Mouse (Mus musculus) stomach, postnatal 0 days (tissue): Measurements from ENCODE around the gene Rnf227.

Experiments used
- CTCF ChIP-seq: IDR thresholded peaks from 2 replicates; pipeline ENCODE4 v1.5.1; 2016; ENCODE audit warnings: antibody characterized with exemption, low read depth, mild to moderate bottlenecking, moderate library complexity
- EP300 ChIP-seq: optimal IDR thresholded peaks from 2 replicates; pipeline ENCODE3; 2016; ENCODE audit warnings: antibody characterized with exemption

DNA sequence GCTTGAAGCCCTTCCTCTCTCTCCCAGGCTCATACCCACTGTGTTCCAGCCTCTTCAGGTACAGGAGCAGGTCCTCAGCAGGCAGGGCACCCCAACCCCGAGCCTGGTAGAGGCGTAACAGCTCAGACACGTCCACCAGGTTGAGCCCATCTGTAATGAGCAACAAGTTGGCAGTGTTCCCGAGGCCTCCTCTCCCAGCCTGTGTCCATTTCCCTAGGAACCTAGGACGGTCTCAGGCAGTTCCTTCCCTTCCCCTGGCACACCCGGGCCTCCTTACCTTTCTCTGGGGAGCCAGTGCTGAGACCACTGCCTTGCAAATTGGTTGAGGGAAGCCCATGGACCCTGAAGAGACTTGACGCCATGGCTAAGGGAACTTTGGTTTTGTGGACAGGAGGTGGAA lies 37.4 kb upstream of the Rnf227 start:
- TF ChIP-seq CTCF (no peak), EP300 (no peak)
